Mouse (Mus musculus): Measurements from ENCODE around the gene Nudt14.

Nudt14 gene

GRCm38 (mm10) chr12:112912951-112913745 lies 28.8 kb downstream of the Nudt14 start:
- no peak for DNase-seq (ENCODE audit: low spot score)

- no peak for DNase-seq (ENCODE audit: low spot score)
Measured at GRCm38 (mm10) chr12:112911701-112912100, 30.2 kb downstream of the Nudt14 start.

GRCm38 (mm10) chr12:112908991-112909390 lies 32.9 kb downstream of the Nudt14 start:
- no peak for DNase-seq (ENCODE audit: low spot score)

- no peak for DNase-seq (ENCODE audit: low spot score)
Measured at GRCm38 (mm10) chr12:112905001-112905400, 36.9 kb downstream of the Nudt14 start.

- DNase-seq (ENCODE audit: low spot score), result no peak
Measured at GRCm38 (mm10) chr12:112903941-112904340, 38.0 kb downstream of the Nudt14 start.

GRCm38 (mm10) chr12:112900641-112901040 lies 41.3 kb downstream of the Nudt14 start:
- DNase-seq (ENCODE audit: low spot score), result no peak

GRCm38 (mm10) chr12:112898960-112899359 lies 43.0 kb downstream of the Nudt14 start:
- no peak for DNase-seq (ENCODE audit: low spot score)

GRCm38 (mm10) chr12:112898351-112898750 lies 43.6 kb downstream of the Nudt14 start:
- no peak for DNase-seq (ENCODE audit: low spot score)

GRCm38 (mm10) chr12:112897522-112898212 lies 44.3 kb downstream of the Nudt14 start:
- DNase-seq (ENCODE audit: low spot score), result no peak

- DNase-seq (ENCODE audit: low spot score), result no peak
Measured at GRCm38 (mm10) chr12:112894969-112895368, 47.0 kb downstream of the Nudt14 start.

GRCm38 (mm10) chr12:112894303-112894884 lies 47.5 kb downstream of the Nudt14 start:
- no peak for DNase-seq (ENCODE audit: low spot score)

GRCm38 (mm10) chr12:112885465-112885864 lies 56.5 kb downstream of the Nudt14 start:
- no peak for DNase-seq (ENCODE audit: low spot score)

All from ovary, postnatal 10 days (tissue).